Mouse (Mus musculus): ENCODE data around the gene Zkscan14.
"Not testable (repeated sequence)": the region's sequence is repeated elsewhere in the genome, so short reads cannot be mapped to it uniquely, and the experiment has no call there.

The Zkscan14 gene

DNA sequence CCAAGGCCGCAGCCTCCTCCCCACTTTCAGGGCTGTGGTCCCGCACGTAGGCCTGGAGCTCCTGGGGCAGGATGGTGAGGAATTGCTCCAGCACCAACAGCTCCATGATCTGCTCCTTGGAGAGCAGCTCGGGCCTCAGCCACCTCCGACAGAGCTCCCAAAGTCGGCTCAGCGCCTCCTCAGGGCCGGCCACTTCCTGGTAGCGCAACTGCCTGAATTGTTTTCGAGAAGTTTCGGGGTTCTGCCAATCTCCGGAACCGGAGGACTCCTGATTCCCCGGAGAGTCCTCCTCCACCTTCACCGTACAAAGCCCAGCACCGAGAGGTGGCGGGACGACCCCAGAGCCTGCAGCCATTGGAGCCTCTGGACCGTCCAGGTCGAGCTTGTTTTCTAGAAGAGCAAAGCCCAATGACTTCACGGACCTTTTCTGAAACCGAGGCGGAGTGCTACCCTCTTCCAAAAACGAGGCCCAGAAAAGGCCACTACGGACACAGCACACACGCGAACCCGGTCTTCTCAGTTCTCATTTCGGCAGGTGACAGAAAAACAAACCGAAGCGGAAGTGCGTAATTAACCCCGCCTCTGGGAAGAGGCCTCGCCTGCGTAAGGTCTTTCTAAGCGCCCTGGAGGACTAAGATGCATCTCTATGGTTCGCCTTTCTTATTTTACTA lies at the start of gene Zkscan14:
Gene Zkscan14 (minus strand): TSS at position 548 of the 671 bp plus-strand sequence.
- DNase-seq (ENCODE audit: low read depth, low spot score): peak; percentile 39

DNA sequence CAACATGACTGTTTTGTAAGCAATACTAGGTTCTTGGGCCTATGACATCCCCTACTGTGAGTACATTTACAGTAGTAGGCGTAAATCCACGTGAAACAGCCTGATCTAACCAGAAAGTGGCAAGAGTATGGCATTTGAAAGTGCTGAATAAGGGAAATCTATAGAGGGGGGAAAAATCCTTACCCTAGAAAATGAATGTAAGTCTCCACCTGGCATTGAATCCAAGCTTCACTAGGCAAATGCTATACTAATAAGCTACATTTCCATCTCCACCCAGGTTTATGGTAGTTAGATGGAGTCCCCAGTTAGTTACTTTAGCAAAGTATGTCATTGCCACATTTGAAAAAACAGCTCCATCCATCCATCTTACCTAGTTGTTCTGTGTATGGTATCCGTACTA lies 47.9 kb upstream of the Zkscan14 start:
- no peak for DNase-seq (ENCODE audit: low read depth, low spot score)

DNA sequence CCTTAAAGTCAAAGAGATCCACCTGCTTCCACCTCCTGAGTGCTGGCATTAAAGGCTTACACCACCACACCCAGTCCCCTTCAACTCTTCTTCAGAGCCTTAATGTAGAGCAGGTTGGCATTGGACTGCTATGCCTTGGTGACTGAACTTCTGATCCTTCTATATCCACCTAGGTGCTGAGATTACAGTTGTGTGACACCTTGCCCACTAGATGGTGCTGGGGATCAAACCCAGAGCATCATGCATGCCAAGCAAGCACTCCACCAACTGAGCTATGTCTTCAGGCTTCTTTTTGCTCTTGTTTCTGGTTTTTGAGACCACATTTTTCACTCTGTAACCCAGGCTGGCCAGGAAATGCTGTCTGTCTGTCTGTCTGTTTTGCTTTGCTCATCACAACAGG lies 33.0 kb upstream of the Zkscan14 start:
- DNase-seq (ENCODE audit: low read depth, low spot score): no peak

DNA sequence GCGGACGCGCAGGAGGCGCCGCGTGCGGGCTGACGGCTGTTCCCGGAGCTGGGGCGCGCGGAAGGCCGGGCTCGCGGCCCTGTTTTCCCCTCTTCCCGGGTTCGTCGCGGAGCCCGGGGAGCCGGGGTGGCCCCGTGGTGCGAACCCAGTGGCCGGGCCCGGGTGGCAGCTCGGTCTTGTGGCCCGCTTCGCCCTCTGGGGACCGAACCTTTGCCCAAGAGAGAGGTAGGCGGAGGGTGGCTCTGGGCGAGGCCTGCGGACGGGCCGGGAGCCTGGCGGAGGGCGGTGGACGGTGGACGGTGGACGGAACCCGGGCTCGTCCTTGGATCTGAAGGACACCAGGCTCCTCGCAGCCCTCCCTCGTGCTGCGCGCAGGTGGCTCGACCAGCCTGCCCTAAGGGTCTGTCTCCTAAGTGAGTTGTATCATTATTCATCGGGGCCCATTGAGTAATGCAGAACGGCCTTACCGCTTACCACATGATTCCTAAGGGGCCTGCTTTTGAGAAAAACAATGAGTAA lies 30.3 kb upstream of the Zkscan14 start:
- no peak for DNase-seq (ENCODE audit: low read depth, low spot score)

DNA sequence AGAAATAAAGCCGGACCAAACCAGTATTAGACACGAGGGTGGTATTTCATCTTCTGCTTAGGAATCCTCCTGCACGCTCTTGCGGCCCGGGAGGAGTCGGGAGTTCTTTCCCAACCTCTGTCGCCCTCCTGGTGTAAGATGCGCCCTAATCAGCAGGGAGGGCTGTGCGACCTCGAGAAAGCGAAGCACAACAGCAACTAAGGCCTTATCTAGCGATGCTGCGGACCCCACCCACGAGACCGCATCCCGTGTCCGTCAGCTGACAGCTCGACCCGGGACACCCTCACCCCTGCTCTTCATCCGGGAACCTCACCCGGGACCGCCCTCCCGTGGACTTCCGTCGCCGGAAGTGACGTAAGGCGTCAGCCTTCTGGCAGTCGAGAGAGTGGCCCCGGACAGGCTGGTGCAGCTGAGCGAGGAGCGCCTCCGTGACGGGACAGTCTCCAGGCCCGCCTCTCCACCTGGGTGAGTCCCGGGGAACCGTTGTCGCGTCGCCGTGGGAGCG lies 29.8 kb upstream of the Zkscan14 start, which contains the start of gene Zfp655:
Gene Zfp655 (plus strand): TSS at position 349 of the 505 bp plus-strand sequence.
- DNase-seq (ENCODE audit: low read depth, low spot score): peak; percentile 95

DNA sequence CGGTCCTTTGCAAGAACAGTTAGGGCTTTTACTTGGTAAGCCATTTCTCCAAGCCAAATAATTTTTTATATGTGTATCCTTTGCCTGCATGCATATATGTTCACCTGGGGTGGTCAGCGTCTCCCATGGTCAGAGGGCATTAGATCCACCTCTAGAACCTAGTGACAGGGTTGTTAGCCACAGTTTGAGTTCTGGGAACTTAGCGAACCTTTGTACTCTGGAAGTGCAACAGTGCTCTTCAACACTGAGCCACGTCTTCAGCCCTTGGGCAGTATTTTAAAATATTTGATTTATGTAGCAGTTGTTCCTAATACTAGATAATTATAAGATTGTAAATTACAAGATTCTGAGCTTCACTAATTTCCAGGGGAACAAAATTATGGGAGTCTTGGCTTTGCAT lies 29.0 kb upstream of the Zkscan14 start:
- no peak for DNase-seq (ENCODE audit: low read depth, low spot score)

DNA sequence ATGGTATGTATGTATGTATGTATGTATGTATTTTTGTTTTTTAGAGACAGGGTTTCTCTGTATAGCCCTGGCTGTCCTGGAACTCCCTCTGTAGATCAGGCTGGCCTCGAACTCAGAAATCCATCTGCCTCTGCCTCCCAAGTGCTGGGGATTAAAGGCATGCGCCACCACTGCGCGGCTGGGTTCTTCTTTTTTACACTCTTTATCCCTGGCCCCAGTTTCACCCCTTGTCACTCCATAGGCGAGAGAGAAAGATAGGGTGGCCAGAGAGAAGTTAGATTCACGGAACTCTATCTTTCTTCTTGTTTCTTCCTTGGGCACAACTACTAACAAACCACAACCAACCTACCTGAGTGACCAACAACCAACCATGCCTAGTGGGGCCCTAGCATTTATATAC lies 27.6 kb upstream of the Zkscan14 start:
- DNase-seq (ENCODE audit: low read depth, low spot score): not testable (repeated sequence)

DNA sequence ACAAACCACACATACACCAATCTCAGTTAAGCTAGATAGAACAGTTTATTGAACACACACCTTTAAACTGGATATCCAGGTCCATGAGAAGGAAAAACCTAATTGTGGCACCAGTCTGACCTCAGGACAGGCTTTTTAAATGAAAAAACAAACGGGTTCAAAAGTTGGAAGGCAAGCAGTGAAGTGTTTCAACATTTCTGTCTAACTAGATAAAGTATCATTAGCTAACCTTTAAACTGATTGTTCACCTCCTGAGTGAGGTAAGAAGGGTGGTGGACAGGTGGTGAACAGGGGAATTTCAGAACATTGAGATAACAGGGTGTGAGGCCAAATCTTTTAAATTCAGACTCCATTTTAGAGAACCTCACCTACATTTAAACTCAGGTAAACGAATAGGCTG lies 24.8 kb upstream of the Zkscan14 start:
- DNase-seq (ENCODE audit: low read depth, low spot score): no peak

DNA sequence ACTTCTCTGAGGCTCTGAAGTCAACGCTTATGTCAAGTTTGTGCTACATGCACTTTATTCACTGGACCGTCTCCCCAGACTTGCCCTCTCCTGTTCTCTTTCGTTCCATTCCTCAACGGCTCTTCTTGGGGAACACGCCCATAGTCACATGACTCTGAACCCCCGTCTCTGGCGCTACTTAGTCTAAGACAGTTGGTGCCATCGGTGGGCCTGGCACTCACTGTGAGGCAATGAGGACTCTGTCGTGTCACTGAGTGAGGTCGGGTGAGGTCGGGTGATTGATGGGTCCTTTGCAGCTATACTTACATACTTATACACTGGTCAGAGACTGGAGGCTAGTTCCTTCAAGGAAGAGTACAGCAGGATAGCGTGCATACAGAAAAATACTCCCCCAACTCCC lies 21.7 kb upstream of the Zkscan14 start:
- DNase-seq (ENCODE audit: low read depth, low spot score): no peak

DNA sequence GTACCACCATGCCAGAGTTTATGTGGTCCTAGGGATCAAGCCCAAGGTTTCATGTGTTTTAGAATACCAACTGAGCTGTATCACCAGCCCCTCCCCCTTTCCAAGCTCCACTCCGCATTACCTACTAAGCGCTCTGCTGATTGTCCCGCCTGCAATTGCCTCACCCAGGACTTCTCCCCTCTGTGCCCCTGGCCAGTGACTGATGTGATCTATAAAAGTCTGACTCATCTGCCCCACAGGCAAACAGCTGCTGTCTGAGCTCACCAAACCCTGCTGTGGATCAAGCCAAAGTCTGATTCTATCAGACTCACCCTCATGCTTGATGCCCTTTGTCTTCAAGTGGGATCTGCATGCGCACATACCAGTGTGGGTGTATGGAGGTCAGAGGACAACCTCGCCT lies 21.2 kb upstream of the Zkscan14 start:
- no peak for DNase-seq (ENCODE audit: low read depth, low spot score)

DNA sequence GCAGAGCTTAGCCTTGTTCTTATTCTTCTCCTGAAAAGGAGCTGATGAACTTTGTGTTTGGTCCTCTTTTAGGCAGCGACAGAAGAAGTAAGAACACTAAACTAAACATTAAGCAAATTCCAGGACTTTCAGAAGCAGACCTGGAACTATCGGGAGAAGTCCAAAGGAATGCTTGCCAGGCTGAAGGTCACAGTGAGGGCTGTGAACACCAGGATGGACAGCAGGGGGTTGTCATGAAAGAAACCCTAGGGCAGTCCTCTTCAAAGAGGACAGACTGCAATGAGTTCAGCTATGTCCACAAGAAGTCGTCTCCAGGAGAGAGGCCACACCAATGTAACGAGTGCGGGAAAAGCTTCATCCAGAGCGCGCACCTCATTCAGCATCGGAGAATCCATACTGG lies 18.3 kb upstream of the Zkscan14 start:
- DNase-seq (ENCODE audit: low read depth, low spot score): no peak

DNA sequence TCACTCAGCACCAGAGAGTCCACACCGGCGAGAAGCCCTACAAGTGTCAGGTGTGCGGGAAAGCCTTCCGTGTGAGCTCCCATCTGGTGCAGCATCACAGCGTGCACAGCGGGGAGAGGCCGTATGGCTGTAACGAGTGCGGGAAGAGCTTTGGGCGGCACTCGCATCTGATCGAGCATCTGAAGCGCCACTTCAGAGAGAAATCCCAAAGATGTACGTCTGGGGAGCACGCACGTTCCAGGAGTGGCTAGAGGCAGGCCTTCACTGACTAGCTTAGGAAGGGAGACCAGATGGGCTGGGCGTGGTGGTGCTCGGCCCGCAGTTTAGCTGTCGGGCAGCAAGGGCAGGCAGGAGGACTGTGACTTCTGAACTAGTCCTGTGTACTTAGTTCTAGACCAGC lies 17.0 kb upstream of the Zkscan14 start:
- DNase-seq (ENCODE audit: low read depth, low spot score): no peak

DNA sequence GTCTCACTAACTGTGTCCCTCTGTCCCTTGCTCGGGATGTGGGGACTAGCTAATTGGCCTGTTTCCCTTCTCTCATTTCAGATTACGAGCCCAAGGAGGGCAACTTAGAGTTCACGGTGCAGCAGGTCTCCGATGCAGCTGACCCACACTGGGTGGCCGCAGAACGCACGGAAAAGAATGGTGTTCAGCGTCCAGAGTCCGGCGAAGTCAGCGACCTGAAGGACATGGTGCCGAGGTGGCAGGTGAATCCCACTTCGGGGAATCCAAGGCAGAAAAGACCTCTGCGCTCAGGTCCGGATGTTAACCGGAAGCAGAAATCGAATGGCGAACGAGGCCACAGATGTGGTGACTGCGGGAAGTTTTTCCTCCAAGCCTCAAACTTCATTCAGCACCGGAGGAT lies 16.5 kb upstream of the Zkscan14 start:
- no peak for DNase-seq (ENCODE audit: low read depth, low spot score)

DNA sequence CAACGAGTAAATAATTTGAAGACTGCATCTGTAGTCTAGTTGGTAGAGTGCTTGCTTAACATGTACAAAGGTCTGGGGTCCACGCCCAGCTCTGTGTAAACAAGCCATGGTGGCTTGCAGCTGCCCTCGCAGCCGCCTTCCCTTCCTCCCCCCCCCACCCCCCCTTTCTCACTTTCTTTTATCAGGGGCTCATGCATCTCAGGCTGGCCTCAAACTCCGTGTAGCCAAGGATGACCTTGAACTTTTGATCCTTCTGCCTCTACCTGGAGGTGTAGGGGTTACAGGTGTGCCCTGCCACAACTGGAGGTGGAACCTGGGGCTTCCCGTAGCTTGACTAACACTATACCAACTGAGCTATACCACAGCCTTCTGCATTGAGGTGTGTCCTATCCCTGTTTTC lies 16.1 kb upstream of the Zkscan14 start:
- no peak for DNase-seq (ENCODE audit: low read depth, low spot score)

DNA sequence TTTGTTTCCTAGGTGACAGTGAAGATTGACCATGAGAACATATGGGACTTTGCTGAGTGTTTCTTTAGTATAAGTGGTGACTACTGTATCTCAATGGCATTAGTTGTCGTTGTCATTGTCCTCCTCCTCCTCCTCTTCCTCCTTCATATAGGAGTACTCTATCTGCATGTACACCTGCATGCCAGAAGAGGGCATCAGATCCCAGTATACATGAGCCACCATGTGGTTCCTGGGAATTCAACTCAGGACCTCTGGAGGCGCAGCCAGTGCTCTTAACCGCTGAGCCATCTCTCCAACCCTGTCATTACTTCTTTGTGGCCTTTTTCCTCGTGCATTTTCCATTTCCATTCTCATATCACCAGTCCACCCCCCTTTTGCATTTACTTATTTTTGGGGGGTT lies 13.0 kb upstream of the Zkscan14 start:
- DNase-seq (ENCODE audit: low read depth, low spot score): no peak

DNA sequence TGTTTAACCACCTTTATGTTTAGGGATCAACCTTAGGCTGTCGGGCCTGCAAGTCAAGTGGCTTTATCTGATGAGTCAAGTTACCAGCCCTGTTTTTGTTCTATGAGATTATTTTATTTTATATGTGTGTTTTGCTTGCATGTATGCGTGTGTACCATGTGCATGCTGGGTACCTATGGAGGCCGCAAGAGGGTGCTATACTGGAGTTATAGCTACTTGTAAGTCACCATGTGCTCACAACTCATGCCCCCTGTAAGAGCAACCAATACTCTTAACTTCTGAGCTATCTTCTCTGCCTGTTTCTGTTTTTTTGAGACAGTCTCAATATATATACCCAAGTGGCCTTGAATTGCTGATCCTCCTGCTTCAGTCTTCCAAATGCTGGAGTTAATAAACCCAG lies 11.8 kb upstream of the Zkscan14 start:
- DNase-seq (ENCODE audit: low read depth, low spot score): no peak

DNA sequence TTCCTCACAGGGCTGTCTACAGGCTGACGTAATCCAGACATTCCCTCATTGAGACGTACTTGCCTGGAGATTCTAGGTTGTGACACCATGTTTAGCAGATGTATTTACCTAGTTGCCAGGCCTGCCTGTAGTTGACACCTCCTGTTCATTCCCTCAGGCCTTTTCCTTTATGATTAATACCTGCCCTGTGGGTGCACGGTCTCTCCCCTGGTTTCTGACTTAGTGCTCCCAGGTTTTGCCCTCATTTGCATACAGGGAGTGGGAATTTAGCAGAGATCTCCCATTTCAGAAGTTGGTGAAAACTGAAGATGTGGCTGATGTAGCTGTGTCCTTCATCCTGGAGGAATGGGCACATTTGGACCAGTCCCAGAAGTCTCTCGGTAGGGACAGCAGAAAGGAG lies 10.5 kb upstream of the Zkscan14 start:
- DNase-seq (ENCODE audit: low read depth, low spot score): no peak

DNA sequence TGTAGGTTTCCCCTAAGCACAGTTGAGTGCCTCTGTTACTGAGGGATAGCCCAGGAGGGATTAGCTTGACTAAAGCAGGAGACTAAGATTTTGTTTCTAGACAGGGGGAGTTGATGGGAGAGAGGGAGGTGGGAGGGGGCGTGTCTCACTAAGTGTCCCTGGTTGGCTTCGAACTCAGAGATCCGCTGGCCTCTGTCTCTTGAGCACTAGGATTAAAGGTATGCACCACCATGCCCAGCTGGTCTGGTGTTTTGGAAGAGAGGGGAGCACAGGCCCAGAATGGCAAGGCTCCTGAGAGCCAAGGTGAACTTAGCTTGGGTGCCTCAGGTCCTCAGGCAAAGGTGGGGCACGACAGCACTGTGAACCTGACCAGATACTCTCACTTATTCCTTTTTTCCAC lies 9.7 kb upstream of the Zkscan14 start:
- no peak for DNase-seq (ENCODE audit: low read depth, low spot score)

DNA sequence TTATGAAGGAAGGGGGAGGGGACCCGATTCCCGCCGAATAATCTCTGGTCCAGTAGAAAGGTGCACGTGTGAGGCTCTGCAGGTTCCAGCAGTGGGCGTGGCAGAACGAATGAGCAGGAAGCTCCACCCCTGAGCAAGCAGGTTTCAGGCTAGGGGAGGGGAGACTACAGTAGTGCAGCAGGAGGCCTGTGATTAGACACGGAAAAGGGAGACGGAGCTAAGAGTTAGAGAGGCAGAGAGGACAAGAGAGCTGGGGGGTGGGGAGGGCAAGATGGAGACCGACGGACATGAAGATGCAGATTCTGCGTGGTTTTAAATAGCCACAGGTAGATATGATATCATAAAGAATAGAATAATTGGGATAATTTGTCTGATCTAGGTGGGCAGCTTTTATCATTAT lies 6.7 kb upstream of the Zkscan14 start:
- not testable (repeated sequence) for DNase-seq (ENCODE audit: low read depth, low spot score)

DNA sequence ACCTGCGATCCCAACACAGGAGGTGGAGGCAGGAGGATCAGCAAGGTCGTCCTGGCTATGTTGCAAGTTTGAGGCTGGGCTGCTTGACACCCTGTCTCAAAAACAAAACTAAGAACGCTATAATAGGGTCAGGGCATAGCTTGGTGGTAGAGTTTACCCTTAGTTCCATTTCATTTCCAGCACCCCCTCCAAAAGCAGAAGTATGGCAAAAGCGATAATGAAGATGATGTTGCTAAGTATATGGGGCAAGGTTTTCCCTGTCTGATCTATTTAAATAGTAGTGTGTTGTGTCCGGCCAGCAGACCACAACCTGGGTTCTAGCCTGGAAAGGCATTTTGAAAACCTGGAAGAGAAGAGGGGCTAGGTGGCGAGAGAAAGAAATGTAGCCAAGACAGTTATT lies 6.3 kb upstream of the Zkscan14 start:
- no peak for DNase-seq (ENCODE audit: low read depth, low spot score)

DNA sequence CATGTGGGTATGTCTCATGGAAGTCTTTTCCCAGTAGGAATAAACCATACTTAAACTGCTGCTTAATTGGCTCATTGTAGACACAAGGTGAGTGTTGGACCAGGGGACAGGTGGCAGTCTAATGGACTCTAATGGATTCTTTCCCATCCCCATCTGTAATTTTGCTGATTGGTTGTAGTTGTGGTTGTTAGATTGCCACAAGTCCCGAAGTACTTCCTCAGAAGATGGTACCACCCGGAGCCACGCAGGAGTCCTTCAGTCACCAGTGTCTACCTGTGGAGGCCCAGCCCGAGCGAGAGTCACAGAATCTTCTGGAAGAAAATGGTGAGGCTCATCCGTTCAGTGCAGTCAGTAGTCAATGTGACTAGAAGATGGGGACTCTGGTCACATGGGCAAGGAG lies 5.7 kb upstream of the Zkscan14 start:
- no peak for DNase-seq (ENCODE audit: low read depth, low spot score)

DNA sequence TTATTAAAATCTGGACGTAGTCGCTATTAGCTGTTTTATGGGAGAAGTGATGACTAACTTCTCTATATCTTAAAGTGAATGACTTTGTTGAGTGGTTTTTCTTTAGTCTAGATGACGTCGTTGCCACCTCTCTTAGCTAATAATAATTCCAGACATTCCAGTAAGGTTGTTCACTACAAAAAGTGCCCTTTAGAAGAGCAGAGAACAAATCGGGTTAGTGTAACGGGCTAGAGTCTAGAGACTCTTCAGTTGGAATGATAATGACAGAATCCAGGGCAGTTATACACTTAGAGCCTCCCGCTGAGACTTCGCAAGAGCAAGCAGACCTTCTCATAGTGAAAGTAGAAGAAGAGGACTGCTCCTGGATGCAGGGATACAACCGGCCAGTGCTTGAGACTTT lies 3.4 kb upstream of the Zkscan14 start:
- DNase-seq (ENCODE audit: low read depth, low spot score): no peak

DNA sequence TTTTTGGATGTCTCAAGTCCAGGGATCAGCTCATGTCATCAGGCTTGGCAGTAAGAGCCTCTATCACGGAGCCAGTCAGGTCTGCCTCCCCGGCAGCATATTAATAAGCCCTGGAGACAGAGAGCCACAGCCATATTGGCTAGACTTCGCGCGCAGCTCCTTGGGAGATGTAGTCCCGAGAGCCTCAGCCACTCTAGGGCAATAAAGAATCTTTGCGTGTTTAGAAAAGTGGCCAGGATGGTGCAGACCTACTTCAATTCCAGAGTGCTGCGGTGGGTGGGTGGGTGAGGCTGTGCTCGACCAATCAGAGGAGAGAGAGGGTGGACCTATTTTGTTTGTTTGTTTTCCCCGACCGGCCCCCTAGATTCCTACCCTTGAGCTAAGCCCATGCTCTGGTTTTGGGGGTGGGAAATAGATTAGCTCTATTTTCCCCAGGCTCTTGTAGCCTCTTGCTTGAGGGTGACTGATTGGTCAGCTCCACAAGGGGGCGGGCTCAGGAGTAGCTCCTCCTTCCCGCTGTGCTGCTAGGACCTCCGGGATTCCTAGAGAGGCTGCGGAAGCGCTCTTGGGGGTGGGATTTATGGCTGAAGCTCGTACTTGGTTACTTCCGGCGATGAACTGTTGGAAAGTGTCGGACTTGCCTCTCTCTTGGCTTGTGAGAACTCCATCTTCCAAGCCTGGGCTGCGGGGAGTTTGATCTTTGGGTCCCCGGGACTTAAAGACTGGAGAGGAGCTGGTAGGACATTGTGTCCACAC lies 2.4 kb upstream of the Zkscan14 start, which contains the start of gene Zkscan5:
Gene Zkscan5 (plus strand): TSS at position 627 of the 756 bp plus-strand sequence.
- DNase-seq (ENCODE audit: low read depth, low spot score): peak; percentile 97

Data from WW6 (cell line).